ENCODE assay signal across 8 mouse cellular contexts in genomic region chr11:69111051-69111810, GRCm38 (mm10). TPM values are rescaled to one million over a fixed set of nuclear protein-coding genes. Genes with fewer than 3 reads are reported as not detected.
A peak's percentile ranks its signal among the peaks of the same experiment; 100 is the strongest.
DNase-seq lines count a peak whose midpoint lies in the region; ATAC-seq and TF ChIP-seq lines count a peak whose summit lies in the region.

No protein-coding gene starts in this region.

- no peak for ATAC-seq in G1E (ENCODE audit: extremely low read depth, insufficient number of reproducible peaks, low FRiP score, poor library complexity, severe bottlenecking)
- ATAC-seq in heart, embryonic 15.5 days (replicated peaks; ENCODE audit: insufficient number of reproducible peaks, insufficient read depth, low FRiP score, low read depth) = peak; percentile 16; the same call in 1 of the 2 replicates
- ATAC-seq in megakaryocyte progenitor cell, adult 5-6 weeks (replicated peaks; ENCODE audit: poor library complexity) = peak; percentile 17; the same call in 1 of the 2 replicates

- H3K9ac ChIP-seq in heart, embryonic 15.5 days = peak overlapping the region; percentile 52

- intact Hi-C loops in gastrocnemius, adult 2 months (cut with DNase I) = no loop called here

- TF ChIP-seq CTCF in gastrocnemius, adult 2 months (IDR thresholded peaks at IDR 0.05) = no peak
- TF ChIP-seq CTCF in G1E (IDR thresholded peaks at IDR 0.05; ENCODE audit: low read depth, low read length) = no peak

- peaks cover 38% of the 10 kb centered on the region for H3K36me3 ChIP-seq in G1E (replicated peaks)
- H3K36me3 ChIP-seq in heart, embryonic 15.5 days = peaks cover 34% of the 10 kb centered on the region

- H3K4me2 ChIP-seq in heart, embryonic 15.5 days = peak overlapping the region; percentile 68

- peak; percentile 15 for DNase-seq in gastrocnemius, adult 2 months
- DNase-seq in gastrocnemius, postnatal 4 days (ENCODE audit: low spot score in 2 of 2) = no peak
- DNase-seq in G1E (ENCODE audit: low spot score) = no peak
- DNase-seq in adipocyte (ENCODE audit: low spot score) = no peak
- no peak for DNase-seq in layer of hippocampus, adult 11-12 months (ENCODE audit: low spot score)
- no peak for DNase-seq in left cerebral cortex, adult 8-10 months (ENCODE audit: low spot score in 2 of 2)

- H3K9me3 ChIP-seq in G1E (replicated peaks) = no peaks in the 10 kb centered on the region
- no peaks in the 10 kb centered on the region for H3K9me3 ChIP-seq in heart, embryonic 15.5 days (replicated peaks)

- H3K27me3 ChIP-seq in G1E (ENCODE audit: insufficient read depth, low read length) = peaks cover 21% of the 10 kb centered on the region
- H3K27me3 ChIP-seq in heart, embryonic 15.5 days = no peaks in the 10 kb centered on the region

- H3K4me3 ChIP-seq in gastrocnemius, adult 2 months = peak overlapping the region; percentile 71
- H3K4me3 ChIP-seq in G1E (ENCODE audit: low read depth, low read length) = peak overlapping the region; percentile 52; the same call in 1 of the 2 replicates
- H3K4me3 ChIP-seq in heart, embryonic 15.5 days = peak overlapping the region; percentile 58

- H3K27ac ChIP-seq in gastrocnemius, adult 2 months = peak overlapping the region; percentile 69
- H3K27ac ChIP-seq in heart, embryonic 15.5 days = peak overlapping the region; percentile 74

- 3% methylated on average over 21 of the region's 21 CpGs for WGBS in heart, embryonic 15.5 days

- peaks cover 34% of the 10 kb centered on the region for H3K4me1 ChIP-seq in G1E (ENCODE audit: insufficient read depth, low read depth, low read length)
- peaks cover 30% of the 10 kb centered on the region for H3K4me1 ChIP-seq in heart, embryonic 15.5 days (replicated peaks)

RNA-seq across cellular contexts. Expression of gene Hes7, which starts 9.0 kb away (rescaled TPM):
- not detected for total RNA-seq in gastrocnemius, adult 2 months (2021)
- under 1 TPM; 0.34 to 0.54 TPM for total RNA-seq in gastrocnemius, postnatal 4 days (2021)
- total RNA-seq in G1E (2014; fragmentation: Nextera tagmentation) (0.53 TPM in 1 of 2 replicates, not detected in the other), G1E (2017) (0.22 TPM in 1 of 2 replicates, not detected in the other)
- polyA plus RNA-seq in G1E (2012) = 1.2 and 2.0 TPM in 2 replicates
- 0.52 and 0.57 TPM in 2 replicates for polyA plus RNA-seq in heart, embryonic 15.5 days (2015; fragmentation: Nextera tagmentation; extraction: Ambion mirVana)
- total RNA-seq in megakaryocyte progenitor cell, adult 5-6 weeks (2015) = not detected in 2 replicates
- total RNA-seq in megakaryocyte progenitor cell, adult 5-6 weeks (2017) = not detected in 2 replicates
- total RNA-seq in left cerebral cortex, adult 8-10 months (2022) = 1 to 10 TPM in 1 of 4 experiments, under 1 TPM in 3; 0.20 to 1.3 (median 0.74) TPM

RNA-seq across cellular contexts. Expression of gene 9130213A22Rik, which starts 11.2 kb away (rescaled TPM):
- total RNA-seq in gastrocnemius, adult 2 months (2021) = under 1 TPM in 1 of 2 experiments, not detected in 1; 0.20 TPM
- total RNA-seq in gastrocnemius, postnatal 4 days (2021) = under 1 TPM; 0.29 to 0.56 TPM
- total RNA-seq in G1E (2014; fragmentation: Nextera tagmentation) (1.4 TPM in 2 replicates), G1E (2017) (0.17 and 0.82 TPM in 2 replicates)
- 0.10 and 0.25 TPM in 2 replicates for polyA plus RNA-seq in G1E (2012)
- 0.51 and 0.60 TPM in 2 replicates for polyA plus RNA-seq in heart, embryonic 15.5 days (2015; fragmentation: Nextera tagmentation; extraction: Ambion mirVana)
- total RNA-seq in megakaryocyte progenitor cell, adult 5-6 weeks (2015) = not detected in 2 replicates
- total RNA-seq in megakaryocyte progenitor cell, adult 5-6 weeks (2017) = not detected in 2 replicates
- total RNA-seq in left cerebral cortex, adult 8-10 months (2022) = 1 to 10 TPM; 1.1 to 1.4 (median 1.3) TPM

RNA-seq across cellular contexts. Expression of gene Aloxe3, which starts 14.5 kb away (rescaled TPM):
- not detected for total RNA-seq in gastrocnemius, adult 2 months (2021)
- total RNA-seq in gastrocnemius, postnatal 4 days (2021) = under 1 TPM in 1 of 2 experiments, not detected in 1; 0.23 TPM
- 1.3 TPM in 1 of 2 replicates, not detected in the other for total RNA-seq in G1E (2014; fragmentation: Nextera tagmentation)
- total RNA-seq in G1E (2017) = 0.16 TPM in 1 of 2 replicates, not detected in the other
- polyA plus RNA-seq in G1E (2012) = 0.01 TPM in 1 of 2 replicates, not detected in the other
- 0.18 and 0.37 TPM in 2 replicates for polyA plus RNA-seq in heart, embryonic 15.5 days (2015; fragmentation: Nextera tagmentation; extraction: Ambion mirVana)
- not detected in 2 replicates for total RNA-seq in megakaryocyte progenitor cell, adult 5-6 weeks (2015)
- total RNA-seq in megakaryocyte progenitor cell, adult 5-6 weeks (2017) = not detected in 2 replicates
- 10 to 100 TPM in 1 of 4 experiments, 1 to 10 TPM in 3; 5.9 to 11.4 (median 8.9) TPM for total RNA-seq in left cerebral cortex, adult 8-10 months (2022)

RNA-seq across cellular contexts. Expression of gene Per1, which starts 16.2 kb away (rescaled TPM):
- 10 to 100 TPM; 68.2 to 76.8 TPM for total RNA-seq in gastrocnemius, adult 2 months (2021)
- 10 to 100 TPM; 32.1 to 49.3 TPM for total RNA-seq in gastrocnemius, postnatal 4 days (2021)
- total RNA-seq in G1E (2014; fragmentation: Nextera tagmentation) = 55.2 and 55.5 TPM in 2 replicates
- total RNA-seq in G1E (2017) = 8.9 TPM in 2 replicates
- 40.6 TPM in 2 replicates for polyA plus RNA-seq in G1E (2012)
- 16.1 and 25.2 TPM in 2 replicates for polyA plus RNA-seq in heart, embryonic 15.5 days (2015; fragmentation: Nextera tagmentation; extraction: Ambion mirVana)
- total RNA-seq in megakaryocyte progenitor cell, adult 5-6 weeks (2015) = 8.3 and 8.8 TPM in 2 replicates
- total RNA-seq in megakaryocyte progenitor cell, adult 5-6 weeks (2017) = 4.0 and 4.8 TPM in 2 replicates
- total RNA-seq in left cerebral cortex, adult 8-10 months (2022) = 100 to 1,000 TPM; 105 to 140 (median 114) TPM

RNA-seq across cellular contexts. Expression of gene Vamp2, which starts 22.9 kb away (rescaled TPM):
- total RNA-seq in gastrocnemius, adult 2 months (2021) = 10 to 100 TPM; 38.0 to 42.7 TPM
- 10 to 100 TPM; 61.1 to 70.4 TPM for total RNA-seq in gastrocnemius, postnatal 4 days (2021)
- total RNA-seq in G1E (2014; fragmentation: Nextera tagmentation) (98.4 and 104 TPM in 2 replicates), G1E (2017) (4.4 and 5.8 TPM in 2 replicates)
- polyA plus RNA-seq in G1E (2012) = 31.8 and 32.8 TPM in 2 replicates
- 82.2 and 96.4 TPM in 2 replicates for polyA plus RNA-seq in heart, embryonic 15.5 days (2015; fragmentation: Nextera tagmentation; extraction: Ambion mirVana)
- 36.6 and 41.2 TPM in 2 replicates for total RNA-seq in megakaryocyte progenitor cell, adult 5-6 weeks (2015)
- 8.2 and 12.8 TPM in 2 replicates for total RNA-seq in megakaryocyte progenitor cell, adult 5-6 weeks (2017)
- total RNA-seq in left cerebral cortex, adult 8-10 months (2022) = 1,000 to 10,000 TPM; 1,002 to 1,054 (median 1,038) TPM
